Mouse (Mus musculus): ENCODE measurements around the gene Cul3.
A peak's percentile ranks its signal among the peaks of the same experiment; 100 is the strongest.

Gene Cul3

GRCm38 (mm10) chr1:80293307-80293706 is 47.0 kb downstream of the Cul3 start:
- no peak for DNase-seq (ENCODE audit: low spot score)

GRCm38 (mm10) chr1:80278731-80279130 is 61.5 kb downstream of the Cul3 start:
- no peak for DNase-seq (ENCODE audit: low spot score)

GRCm38 (mm10) chr1:80260443-80260842 is 79.8 kb downstream of the Cul3 start:
- no peak for DNase-seq (ENCODE audit: low spot score)

- no peak for DNase-seq (ENCODE audit: low spot score)
Measured at GRCm38 (mm10) chr1:80258632-80259031, 81.6 kb downstream of the Cul3 start.

GRCm38 (mm10) chr1:80253309-80253708 is 87.0 kb downstream of the Cul3 start:
- peak; percentile 60 for DNase-seq (ENCODE audit: low spot score)

- no peak for DNase-seq (ENCODE audit: low spot score)
Measured at GRCm38 (mm10) chr1:80250247-80250646, 90.0 kb downstream of the Cul3 start.

GRCm38 (mm10) chr1:80247131-80247530 is 93.1 kb downstream of the Cul3 start:
- no peak for DNase-seq (ENCODE audit: low spot score)

- DNase-seq (ENCODE audit: low spot score) = no peak
Measured at GRCm38 (mm10) chr1:80244123-80244522, 96.2 kb downstream of the Cul3 start.

- no peak for DNase-seq (ENCODE audit: low spot score)
Measured at GRCm38 (mm10) chr1:80241579-80241978, 98.7 kb downstream of the Cul3 start.

GRCm38 (mm10) chr1:80240017-80240660 is 100.1 kb downstream of the Cul3 start:
- peak; percentile 45 for DNase-seq (ENCODE audit: low spot score)

- no peak for DNase-seq (ENCODE audit: low spot score)
Measured at GRCm38 (mm10) chr1:80239481-80239880, 100.8 kb downstream of the Cul3 start.

GRCm38 (mm10) chr1:80236951-80237702 is 103.2 kb downstream of the Cul3 start:
- DNase-seq (ENCODE audit: low spot score) = no peak

GRCm38 (mm10) chr1:80236126-80236525 is 104.2 kb downstream of the Cul3 start:
- no peak for DNase-seq (ENCODE audit: low spot score)

- DNase-seq (ENCODE audit: low spot score) = no peak
Measured at GRCm38 (mm10) chr1:80230612-80231011, 109.7 kb downstream of the Cul3 start.

GRCm38 (mm10) chr1:80224839-80225412 is 115.4 kb downstream of the Cul3 start:
- DNase-seq (ENCODE audit: low spot score) = peak; percentile 42

- DNase-seq (ENCODE audit: low spot score) = no peak
Measured at GRCm38 (mm10) chr1:80221151-80221550, 119.1 kb downstream of the Cul3 start.

GRCm38 (mm10) chr1:80218268-80218667 is 122.0 kb downstream of the Cul3 start, which contains the start of gene Fam124b:
TSS of gene Fam124b (minus strand) at chr1:80218473.
- DNase-seq (ENCODE audit: low spot score) = no peak
